Mouse (Mus musculus) stomach, embryonic 16.5 days (tissue): Measurements from ENCODE around the gene Pgls. TPM values are rescaled to one million over a fixed set of nuclear protein-coding genes. Genes with fewer than 3 reads are reported as not detected.

Source experiments
- ATAC-seq: fragments of 200-750 bp; cut with Nextera tagmentation; 2 replicates; pipeline ENCODE4 v1.8.0; 2017; ENCODE audit warnings: moderate number of reproducible peaks, moderate TSS enrichment; ENCODE audit not compliant: insufficient read depth, low FRiP score
- H3K27ac ChIP-seq: fragments of 300-500 bp; sonication (generic); 2 replicates; pipeline ENCODE4 v1.5.1; 2014; ENCODE audit warnings: low read length
- H3K27me3 ChIP-seq: fragments of 300-500 bp; sonication (generic); 2 replicates; pipeline ENCODE4 v1.6.1; 2014; ENCODE audit warnings: low read length, control low read depth, mixed read lengths; ENCODE audit not compliant: control insufficient read depth, insufficient read depth
- H3K36me3 ChIP-seq: fragments of 300-500 bp; sonication (generic); 2 replicates; pipeline ENCODE4 v1.6.1; 2014; ENCODE audit warnings: low read length; ENCODE audit not compliant: control insufficient read depth, insufficient read depth
- H3K4me1 ChIP-seq: fragments of 300-500 bp; sonication (generic); 2 replicates; pipeline ENCODE4 v1.6.1; 2014; ENCODE audit warnings: low read length, control low read depth, mixed read lengths; ENCODE audit not compliant: control insufficient read depth, insufficient read depth
- H3K4me2 ChIP-seq: fragments of 300-500 bp; sonication (generic); 2 replicates; pipeline ENCODE4 v1.6.1; 2014; ENCODE audit warnings: low read depth, low read length, mixed read lengths
- H3K4me3 ChIP-seq: fragments of 300-500 bp; sonication (generic); replicated peaks from 2 replicates; pipeline ENCODE4 v1.5.1; 2014; ENCODE audit warnings: mild to moderate bottlenecking, low read length
- H3K9ac ChIP-seq: fragments of 300-500 bp; sonication (generic); 2 replicates; pipeline ENCODE4 v1.6.1; 2014; ENCODE audit warnings: low read length
- H3K9me3 ChIP-seq: fragments of 300-500 bp; sonication (generic); replicated peaks from 2 replicates; pipeline ENCODE4 v1.6.1; 2016; ENCODE audit warnings: low read length, control low read depth; ENCODE audit not compliant: control insufficient read depth
- WGBS: fragments of 180-500 bp; shearing (Covaris S2); extraction: QIAGEN DNeasy Blood & Tissue Kit; methylation state at CpG from one replicate; pipeline ENCODE4 v1.1.7; 2014; 5-methylcytosine and 5-hydroxymethylcytosine counted together
- polyA plus RNA-seq: library from polyadenylated mRNA; unstranded; fragments of >200 nt; fragmentation: Nextera tagmentation; extraction: Ambion mirVana; gene quantifications from 2 replicates; pipeline ENCODE4 v1.2.1, GENCODE M21; 2015

Gene Pgls
- polyA plus RNA-seq, 1 experiment from 2014 or later: 206 TPM

DNA sequence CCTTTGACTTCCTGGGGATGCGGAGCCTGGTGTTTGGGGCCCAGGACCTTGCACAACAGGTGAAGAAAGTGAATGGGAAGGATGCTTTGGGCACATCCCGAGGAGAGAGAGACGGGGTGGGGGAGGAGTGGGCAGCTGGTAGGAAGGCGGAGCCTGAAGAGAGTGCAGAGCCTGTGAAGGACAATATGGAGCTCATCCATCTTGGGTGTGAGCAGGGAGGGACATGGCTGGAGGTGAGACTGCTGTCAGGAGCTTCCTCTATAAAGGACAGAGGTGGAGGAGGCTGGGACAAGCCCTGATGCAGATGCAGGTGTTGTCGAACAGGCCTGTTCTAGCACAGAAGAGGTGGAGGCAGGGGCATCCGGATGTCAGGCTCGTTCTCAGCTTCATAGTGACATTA, 12.0 kb downstream of the Pgls start:
- no peaks in the 10 kb centered on the region for H3K36me3 ChIP-seq
- peaks cover 12% of the 10 kb centered on the region for H3K4me1 ChIP-seq
- H3K4me3 ChIP-seq: no peak overlapping the region
- WGBS: 53% methylated on average over 7 of the region's 7 CpGs
- no peak overlapping the region for H3K27ac ChIP-seq
- no peak for ATAC-seq
- peaks cover 10% of the 10 kb centered on the region for H3K27me3 ChIP-seq
- H3K9me3 ChIP-seq: no peaks in the 10 kb centered on the region
- no peak overlapping the region for H3K4me2 ChIP-seq
- H3K9ac ChIP-seq: 0 out of 2 replicates have a peak overlapping the region, but pooled peaks have one; percentile 44

DNA sequence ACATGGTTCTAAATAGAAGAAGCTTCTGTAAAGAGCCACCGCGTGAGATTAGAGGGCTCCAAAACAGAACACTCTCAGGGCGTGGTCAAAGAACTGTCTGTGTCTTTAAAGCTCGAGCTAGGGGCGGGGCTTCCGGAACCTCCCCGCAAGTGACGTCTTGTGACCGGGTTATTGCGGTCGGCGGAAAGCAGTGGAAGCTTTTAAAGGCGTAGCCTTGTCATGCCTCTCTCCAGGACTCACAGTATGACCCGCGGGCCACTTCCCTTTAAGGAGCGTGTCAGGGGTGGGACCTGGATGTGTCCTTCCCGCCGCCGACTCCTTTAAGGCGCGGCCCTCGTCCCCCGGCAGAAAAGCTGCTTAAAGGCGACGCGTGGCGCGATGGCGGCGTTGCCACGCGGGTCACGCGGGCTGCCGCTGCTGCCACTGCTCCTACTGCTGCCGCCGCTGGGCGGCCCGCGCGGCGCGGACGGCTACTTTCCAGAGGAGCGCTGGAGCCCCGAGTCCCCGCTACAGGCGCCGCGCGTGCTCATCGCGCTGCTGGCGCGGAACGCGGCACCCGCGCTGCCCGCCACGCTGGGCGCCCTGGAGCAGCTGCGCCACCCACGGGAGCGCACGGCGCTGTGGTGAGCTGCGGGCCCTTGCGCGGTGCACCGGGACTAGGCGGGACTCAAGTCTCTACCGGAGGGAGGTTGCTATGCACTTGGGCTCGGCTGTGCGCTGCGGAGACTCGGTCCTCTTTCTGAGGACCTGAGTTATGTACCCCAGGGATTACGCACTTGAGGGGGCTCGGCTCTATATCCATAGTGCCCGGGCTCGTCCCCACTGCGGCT, 19.1 kb downstream of the Pgls start, which contains the start of gene Colgalt1:
Colgalt1 (plus strand) TSS at position 177 of the 830 bp plus-strand sequence.
- H3K9me3 ChIP-seq: no peaks in the 10 kb centered on the region
- peaks cover 12% of the 10 kb centered on the region for H3K4me1 ChIP-seq
- H3K27ac ChIP-seq: peak within 1 kb of the TSS; percentile 84
- H3K4me2 ChIP-seq: peak within 1 kb of the TSS; percentile 86
- peak within 1 kb of the TSS; percentile 92 for H3K9ac ChIP-seq
- H3K27me3 ChIP-seq: no peaks in the 10 kb centered on the region
- peak within 1 kb of the TSS; percentile 76 for H3K4me3 ChIP-seq
- under 1% methylated on average over 82 of the region's 82 CpGs for WGBS
- peak; percentile 99 for ATAC-seq
- peaks cover 10% of the 10 kb centered on the region; the same call in 1 of the 2 replicates for H3K36me3 ChIP-seq

DNA sequence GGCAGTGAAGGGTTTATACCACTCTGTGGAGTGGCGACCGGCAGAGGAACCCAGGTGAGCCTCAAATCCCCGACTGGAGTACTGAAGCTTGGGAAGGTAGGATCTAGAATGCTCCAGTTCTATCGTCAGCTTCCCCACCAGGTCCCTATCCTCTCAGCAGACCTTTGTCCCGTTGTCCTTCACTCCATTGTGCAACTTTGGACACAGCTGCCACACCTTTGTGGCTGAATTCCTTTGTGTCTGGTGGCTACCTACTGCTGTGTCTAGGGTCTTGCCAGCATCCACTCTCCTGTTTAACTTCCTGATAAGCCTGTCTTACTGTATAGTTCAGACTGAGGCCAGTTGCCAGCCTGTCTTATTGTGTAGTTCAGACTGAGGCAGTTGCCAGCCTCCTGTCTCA, 20.2 kb downstream of the Pgls start:
- Histone ChIP-seq H3K9me3 (no peaks in the 10 kb centered on the region), H3K4me1 (peaks cover 12% of the 10 kb centered on the region), H3K4me3 (peak overlapping the region; percentile 76), H3K36me3 (peaks cover 14% of the 10 kb centered on the region; the same call in 1 of the 2 replicates), H3K9ac (peak overlapping the region; percentile 92), H3K27ac (no peak overlapping the region), H3K4me2 (peak overlapping the region; percentile 86), H3K27me3 (no peaks in the 10 kb centered on the region)
- WGBS: 37% methylated on average over 5 of the region's 5 CpGs
- ATAC-seq: no peak

DNA sequence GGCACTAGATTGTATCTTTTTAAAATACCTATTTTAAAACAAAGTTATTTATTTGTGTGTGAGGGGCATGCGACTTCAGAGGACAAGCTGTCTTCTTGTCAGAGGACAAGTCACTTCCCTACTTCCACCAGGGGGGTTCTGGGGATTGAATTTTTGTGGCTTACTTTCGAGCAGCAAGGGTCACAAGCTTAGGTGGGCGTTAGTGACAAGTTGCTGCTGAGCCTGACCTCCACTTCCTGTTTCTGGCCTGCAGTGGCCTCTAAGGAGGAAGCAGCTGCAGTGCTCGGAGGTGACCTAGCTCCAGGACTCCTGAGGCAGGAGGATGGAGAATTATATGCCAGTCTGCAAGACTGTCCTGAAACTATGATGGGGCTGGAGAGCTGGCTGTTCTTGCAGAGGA, 21.4 kb downstream of the Pgls start:
- Histone ChIP-seq H3K9ac (no peak overlapping the region), H3K27me3 (no peaks in the 10 kb centered on the region), H3K36me3 (peaks cover 25% of the 10 kb centered on the region), H3K27ac (no peak overlapping the region), H3K4me3 (no peak overlapping the region), H3K4me1 (peaks cover 12% of the 10 kb centered on the region), H3K4me2 (no peak overlapping the region), H3K9me3 (no peaks in the 10 kb centered on the region)
- 57% methylated on average over 4 of the region's 4 CpGs for WGBS
- ATAC-seq: no peak

DNA sequence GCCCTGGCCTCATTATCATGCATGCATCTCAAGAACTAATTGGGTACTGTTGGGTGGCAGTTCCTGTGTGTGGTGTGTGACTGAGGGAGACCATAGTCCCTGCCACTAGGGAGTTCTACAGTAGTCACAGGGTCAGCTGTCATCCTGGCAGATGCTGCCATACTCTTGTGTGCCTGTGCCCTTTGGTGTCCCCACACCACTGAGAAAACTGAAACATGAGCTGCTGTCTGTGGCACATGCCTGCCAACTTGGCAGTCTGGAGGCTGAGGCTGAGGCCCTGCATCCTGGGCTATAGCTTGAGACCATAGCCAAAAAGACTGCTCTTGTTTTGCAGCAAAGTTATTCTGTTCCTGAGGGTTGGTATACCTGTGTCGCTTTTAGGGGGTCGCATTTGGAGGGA, 27.8 kb downstream of the Pgls start:
- no peak overlapping the region for H3K4me3 ChIP-seq
- 96% methylated on average over 2 of the region's 2 CpGs for WGBS
- H3K4me1 ChIP-seq: no peaks in the 10 kb centered on the region
- H3K9me3 ChIP-seq: peaks cover 14% of the 10 kb centered on the region
- no peaks in the 10 kb centered on the region for H3K27me3 ChIP-seq
- ATAC-seq: no peak
- H3K4me2 ChIP-seq: no peak overlapping the region
- H3K9ac ChIP-seq: no peak overlapping the region
- H3K27ac ChIP-seq: no peak overlapping the region
- peaks cover 72% of the 10 kb centered on the region for H3K36me3 ChIP-seq

DNA sequence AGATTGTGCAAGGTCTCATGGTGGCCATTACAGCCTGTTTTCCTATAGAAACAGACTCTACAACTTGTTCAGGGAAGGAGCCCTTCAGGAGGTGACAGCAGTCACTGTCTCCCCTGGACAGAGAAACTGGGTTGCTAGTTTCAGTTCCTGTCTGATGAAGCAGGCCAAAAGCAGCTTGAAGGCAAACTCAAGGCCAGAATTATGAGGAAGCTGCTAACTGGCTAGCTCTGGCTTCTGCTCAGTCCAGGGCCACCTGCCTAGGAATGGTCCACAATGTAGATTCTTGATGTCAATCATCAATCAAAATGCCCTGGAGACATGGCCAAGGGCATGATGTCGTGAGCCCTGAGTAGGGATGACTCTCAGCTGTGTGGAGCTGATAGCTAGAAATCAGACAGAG, 33.1 kb downstream of the Pgls start:
- Histone ChIP-seq H3K36me3 (peaks cover 42% of the 10 kb centered on the region), H3K27me3 (no peaks in the 10 kb centered on the region; the same call in 1 of the 2 replicates), H3K9ac (no peak overlapping the region), H3K27ac (no peak overlapping the region), H3K4me1 (peaks cover 20% of the 10 kb centered on the region), H3K4me2 (no peak overlapping the region), H3K9me3 (peaks cover 14% of the 10 kb centered on the region), H3K4me3 (no peak overlapping the region)
- no peak for ATAC-seq
- WGBS: 71% methylated on average over 1 of the region's 1 CpGs

DNA sequence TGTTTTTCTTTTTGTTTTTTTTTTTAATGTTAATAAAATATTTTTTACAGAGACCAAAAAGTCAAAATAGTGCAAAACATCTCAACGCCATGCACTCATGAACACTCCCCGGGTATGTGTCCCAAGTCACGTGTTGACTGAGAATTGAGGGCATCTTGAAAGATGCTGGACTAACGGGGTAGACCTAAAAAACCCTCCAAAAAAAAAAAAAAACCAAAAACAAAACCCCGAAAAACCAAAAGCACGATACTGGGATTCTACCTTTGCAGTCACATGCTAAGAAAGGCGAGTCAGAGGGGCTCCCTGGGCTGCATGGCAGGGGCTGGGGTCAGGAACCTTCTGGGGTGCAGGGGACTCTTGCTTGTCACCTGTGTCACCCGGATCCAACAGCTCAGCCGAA, 34.8 kb downstream of the Pgls start:
- H3K9me3 ChIP-seq: peaks cover 14% of the 10 kb centered on the region
- 84% methylated on average over 9 of the region's 9 CpGs for WGBS
- H3K9ac ChIP-seq: no peak overlapping the region
- no peaks in the 10 kb centered on the region; the same call in 1 of the 2 replicates for H3K27me3 ChIP-seq
- H3K27ac ChIP-seq: no peak overlapping the region
- peaks cover 20% of the 10 kb centered on the region for H3K4me1 ChIP-seq
- no peak overlapping the region for H3K4me2 ChIP-seq
- H3K4me3 ChIP-seq: no peak overlapping the region
- H3K36me3 ChIP-seq: peaks cover 28% of the 10 kb centered on the region
- no peak for ATAC-seq

DNA sequence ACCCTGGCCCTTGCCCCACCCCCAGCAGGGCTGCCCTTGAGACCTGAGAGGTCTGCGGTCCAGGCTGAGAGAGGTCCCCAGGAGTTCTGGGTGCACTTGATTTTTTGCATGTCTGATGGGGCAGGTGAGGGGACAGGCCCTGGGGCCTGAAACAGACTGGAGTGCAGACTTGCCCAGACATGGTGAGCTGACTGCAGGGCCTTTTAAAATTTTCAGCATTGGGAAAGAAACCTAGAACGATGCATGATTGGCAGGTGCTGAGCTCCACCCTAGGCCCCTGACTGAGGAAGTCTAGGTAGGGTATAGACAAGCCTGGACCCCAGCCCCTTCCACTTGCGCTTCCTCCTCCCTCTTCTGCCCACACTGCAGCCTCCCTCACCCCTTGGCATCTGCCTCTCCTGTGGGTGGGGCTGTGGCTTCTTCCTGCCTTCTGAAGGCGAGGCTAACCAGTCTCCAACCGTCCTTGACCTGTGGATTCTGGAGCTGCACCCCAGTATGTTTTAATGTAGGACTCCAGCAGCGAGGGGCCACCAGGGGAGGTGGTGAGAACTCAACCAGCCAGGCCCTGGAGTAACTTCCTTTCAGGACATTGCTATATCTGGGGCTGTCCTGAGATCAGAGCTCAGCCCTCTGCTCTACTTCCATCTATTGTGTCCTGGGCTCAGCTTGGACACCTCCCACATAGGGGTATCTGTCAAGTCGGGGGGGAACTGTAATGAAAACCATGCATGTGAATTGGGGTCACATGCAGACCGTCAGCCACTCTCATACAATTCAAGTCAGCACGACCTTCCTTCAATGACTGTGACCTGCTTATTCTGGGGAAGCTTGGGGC, 35.5 kb downstream of the Pgls start:
- Histone ChIP-seq H3K36me3 (peaks cover 21% of the 10 kb centered on the region), H3K4me3 (no peak overlapping the region), H3K9me3 (peaks cover 8% of the 10 kb centered on the region; the same call in 1 of the 2 replicates), H3K4me2 (peak overlapping the region; percentile 9; the same call in 1 of the 2 replicates), H3K4me1 (peaks cover 20% of the 10 kb centered on the region), H3K27ac (peak overlapping the region; percentile 72), H3K27me3 (no peaks in the 10 kb centered on the region; the same call in 1 of the 2 replicates), H3K9ac (0 out of 2 replicates have a peak overlapping the region, but pooled peaks have one; percentile 46)
- WGBS: 39% methylated on average over 9 of the region's 9 CpGs
- no peak for ATAC-seq
